Mouse (Mus musculus): ENCODE measurements at regions not wholly inside any gene's neighbourhood (a gene's known extent, or its start where the extent isn't known, plus 50 kb on each side); places are given as distances from the start of the nearest gene placed in this dataset.
A peak's percentile ranks its signal among the peaks of the same experiment; 100 is the strongest.

DNA sequence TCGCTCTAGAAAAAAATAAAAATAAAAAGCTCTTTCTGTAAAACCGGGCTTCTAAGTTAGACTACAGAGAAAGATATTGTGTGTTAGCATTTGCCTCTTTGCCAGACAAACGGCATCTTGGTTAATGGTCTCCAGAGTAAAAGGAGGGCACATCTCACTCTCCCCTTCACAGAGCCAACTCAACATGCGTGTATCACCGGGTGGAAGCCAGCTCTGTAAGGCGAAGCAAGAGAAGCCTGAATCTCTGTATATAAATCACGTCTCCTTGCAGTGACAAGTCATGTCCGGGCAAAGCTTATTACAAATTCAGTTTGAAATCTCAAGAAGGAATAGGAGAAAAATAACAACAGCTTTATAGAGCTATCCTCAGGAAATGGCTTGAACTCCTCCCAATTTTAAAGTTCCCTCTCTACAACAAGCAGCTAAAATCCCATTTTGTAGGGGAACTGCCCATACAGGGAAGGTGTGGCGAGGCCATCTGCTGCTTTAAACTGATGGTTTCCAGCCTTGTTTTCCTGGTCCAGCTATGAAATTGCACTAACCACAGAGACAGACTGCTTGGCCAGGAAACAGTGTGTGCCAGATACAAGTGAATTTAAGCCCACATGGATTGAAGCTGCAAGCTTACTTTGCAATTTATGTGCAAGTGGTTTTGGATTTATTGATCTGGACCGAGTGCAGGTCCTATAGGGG lies 291.7 kb upstream of the Noct start:
- no peak for DNase-seq
- intact Hi-C loops (cut with DNase I) = no loop called here

DNA sequence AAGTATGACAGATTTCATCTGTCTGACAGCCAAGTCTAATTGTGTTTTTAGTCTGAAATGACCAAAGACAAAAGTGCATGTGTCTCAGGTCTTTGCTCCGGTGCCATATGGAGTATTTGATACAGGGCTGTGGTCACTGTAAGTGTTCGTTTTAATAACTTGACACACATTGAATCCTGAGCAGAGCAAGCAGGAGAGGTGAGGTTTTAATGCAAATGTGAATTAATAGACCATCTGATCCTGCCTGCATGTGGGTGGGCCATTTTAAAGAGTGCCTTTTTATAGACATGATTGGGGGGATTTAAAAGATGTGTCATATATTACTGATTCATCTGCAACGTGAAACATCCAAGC lies 291.2 kb upstream of the Noct start:
- intact Hi-C loops (cut with DNase I) = no loop called here
- DNase-seq = no peak

DNA sequence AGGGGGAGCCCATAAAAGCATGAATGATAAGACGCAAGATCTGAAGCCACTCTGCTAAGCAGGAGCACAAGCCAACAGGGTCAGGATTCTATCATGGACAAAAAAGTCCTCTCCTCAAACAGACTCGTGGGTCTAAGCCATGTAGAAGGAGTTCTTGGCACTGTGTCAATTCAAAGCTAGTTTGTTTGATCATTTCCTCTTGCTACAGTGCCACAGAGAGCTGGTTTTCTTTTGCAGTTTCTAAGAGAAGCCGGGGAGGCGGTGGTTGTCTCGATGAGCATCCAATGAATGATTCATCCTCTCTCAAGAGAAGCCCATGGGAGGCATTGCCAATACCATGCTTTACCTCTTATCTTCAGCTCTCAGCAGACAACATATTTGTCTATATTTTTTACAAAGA lies 284.6 kb upstream of the Noct start:
- no peak for DNase-seq
- intact Hi-C loops (cut with DNase I) = no loop called here

DNA sequence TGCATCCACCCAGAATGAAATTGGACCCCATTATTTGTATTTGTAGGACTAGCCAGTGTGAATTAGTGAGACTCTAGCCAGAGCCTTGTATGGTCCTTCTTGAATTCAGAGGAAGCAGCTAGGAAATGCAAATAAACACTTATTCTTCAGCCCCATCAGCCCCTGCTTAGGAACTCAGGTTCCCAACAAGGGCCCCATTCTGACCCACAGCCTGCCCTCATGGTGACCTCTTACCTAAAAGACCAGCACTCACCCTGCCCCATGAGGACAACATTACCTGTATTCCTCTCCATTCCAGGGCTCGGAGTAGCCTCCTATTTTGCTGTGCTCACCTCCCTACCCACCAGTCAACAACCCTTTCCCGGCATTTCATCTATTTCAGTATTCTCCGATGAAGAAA lies 283.6 kb upstream of the Noct start:
- intact Hi-C loops (cut with DNase I) = no loop called here
- no peak for DNase-seq

DNA sequence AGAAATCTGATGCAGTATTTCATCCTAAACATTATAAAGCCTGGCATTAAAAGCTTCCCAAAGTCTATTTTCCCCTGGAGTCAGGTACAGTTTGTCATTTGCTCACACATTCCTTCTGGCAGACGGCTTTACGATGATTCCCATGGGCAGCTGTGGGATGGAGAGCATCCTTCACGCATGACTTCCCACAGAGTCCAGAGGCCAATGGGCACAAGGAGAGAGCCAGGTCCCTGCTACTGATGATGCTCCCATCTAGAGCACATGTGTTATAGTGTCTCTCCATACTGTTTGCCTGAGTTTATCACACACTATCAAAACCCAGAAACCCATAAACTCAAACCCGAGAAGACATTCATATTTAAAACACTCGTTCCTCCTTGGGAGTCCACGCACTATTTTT lies 270.8 kb upstream of the Noct start:
- no peak for DNase-seq

DNA sequence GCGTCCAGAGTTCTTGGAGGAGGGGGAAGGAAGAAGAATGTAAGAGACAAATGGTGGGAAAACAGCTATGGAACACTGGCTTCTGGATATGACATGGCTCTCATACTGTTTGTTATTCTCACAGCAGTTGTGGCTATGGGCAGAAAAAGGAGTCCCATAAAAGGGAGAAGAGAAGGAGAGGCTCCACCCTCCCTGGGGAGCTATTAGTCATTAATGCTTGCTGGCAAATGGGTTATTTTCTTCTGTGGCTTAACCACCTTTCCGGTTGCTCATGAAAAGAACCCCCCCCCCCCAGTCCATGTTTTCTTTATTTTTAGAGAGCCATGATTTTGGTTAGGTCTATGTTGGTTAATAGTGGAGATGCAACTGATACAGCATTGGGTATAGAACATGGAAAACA lies 253.9 kb upstream of the Noct start:
- no peak for DNase-seq
- intact Hi-C loops (cut with DNase I) = no loop called here

More for the DNA sequence above, 270.8 kb upstream of the Noct start:
- intact Hi-C loops (cut with DNase I) = no loop called here

DNA sequence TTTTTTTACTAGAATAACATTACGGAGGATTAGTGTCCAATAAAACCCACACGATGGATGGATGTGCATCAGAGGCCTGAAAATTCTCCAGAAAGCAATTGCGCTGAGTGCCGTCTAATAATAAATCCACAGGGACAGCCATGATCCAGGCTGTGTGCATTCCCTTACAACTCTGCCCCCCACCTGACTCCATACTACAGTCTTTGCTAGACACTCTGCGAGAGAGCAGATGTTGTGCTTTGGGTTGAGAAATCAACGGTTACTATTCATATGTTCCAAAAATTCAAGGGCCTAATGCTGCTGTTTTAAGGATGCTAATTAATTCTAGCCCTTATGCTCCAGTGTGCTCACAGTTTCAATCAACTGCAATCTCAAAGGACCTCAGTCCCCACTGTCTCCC lies 251.2 kb upstream of the Noct start:
- DNase-seq = no peak
- intact Hi-C loops (cut with DNase I) = no loop called here

DNA sequence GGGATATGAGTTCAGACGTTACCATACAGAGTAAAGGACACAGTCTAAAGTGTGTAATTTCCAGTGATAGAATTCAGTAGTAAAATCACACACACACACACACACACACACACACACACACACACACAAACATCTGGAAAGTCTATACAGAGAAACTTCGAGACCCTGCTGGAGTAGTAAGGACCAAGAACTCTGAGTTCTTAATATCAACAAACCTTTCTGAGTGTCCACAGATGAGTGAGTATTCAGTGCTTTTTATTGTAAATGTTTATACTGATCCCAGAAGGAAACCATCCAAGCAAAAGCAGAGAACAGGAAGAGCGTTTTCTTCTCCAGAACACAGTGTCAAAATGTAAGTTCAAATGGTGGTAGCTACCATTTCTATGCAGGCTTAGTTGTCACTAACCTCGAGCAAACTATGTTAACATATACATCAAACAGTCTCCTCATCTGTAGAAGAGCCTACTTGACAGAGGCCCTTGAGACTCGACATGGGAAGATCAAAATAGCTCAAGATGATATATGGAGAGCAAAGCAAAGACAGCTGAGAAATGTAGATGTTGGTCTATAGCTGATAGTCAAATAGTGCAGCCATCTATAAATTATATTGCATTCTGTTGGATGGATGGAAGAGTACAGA lies 248.0 kb upstream of the Noct start:
- no peak for DNase-seq
- intact Hi-C loops (cut with DNase I) = no loop called here

DNA sequence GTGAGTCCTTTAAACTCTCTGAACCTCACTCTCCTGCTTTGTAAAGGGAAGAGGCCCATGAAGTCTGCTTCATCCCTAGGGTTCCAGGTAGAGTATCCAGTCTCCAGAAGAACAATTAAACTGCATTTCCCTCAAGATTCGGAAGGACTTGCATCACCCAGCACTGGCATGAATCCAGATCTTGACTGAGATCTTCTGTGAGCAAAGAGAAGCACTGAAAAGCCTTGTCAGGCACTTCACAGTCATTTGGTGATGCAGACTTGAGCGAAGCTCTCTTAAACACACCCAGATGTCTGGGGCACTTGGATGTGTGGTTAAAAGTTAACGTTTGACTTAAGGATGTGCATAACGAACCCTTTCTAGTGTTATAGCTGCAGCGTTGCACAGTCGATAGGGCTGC lies 247.4 kb upstream of the Noct start:
- intact Hi-C loops (cut with DNase I) = no loop called here

DNA sequence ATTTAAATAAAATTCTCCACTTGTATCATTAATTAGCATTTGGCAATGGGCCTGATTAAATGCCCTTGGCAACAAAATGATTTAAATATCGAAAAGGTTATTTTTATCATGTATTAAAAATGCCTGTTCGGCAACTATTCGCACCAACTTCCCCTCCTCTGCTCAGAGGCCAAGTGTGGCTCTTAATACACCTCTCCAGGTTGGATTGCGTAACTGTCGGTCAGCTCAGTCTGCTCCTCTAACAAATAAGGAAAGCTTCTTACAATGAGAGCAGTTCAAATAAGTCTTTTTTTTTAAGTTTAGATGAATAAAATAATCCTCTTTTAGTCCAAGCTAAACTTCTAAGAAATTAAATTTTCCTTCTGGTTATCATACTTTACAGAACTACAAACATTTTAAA lies 245.6 kb upstream of the Noct start:
- no peak for DNase-seq
- intact Hi-C loops (cut with DNase I) = no loop called here

More for the DNA sequence above, 247.4 kb upstream of the Noct start:
- DNase-seq = no peak

DNA sequence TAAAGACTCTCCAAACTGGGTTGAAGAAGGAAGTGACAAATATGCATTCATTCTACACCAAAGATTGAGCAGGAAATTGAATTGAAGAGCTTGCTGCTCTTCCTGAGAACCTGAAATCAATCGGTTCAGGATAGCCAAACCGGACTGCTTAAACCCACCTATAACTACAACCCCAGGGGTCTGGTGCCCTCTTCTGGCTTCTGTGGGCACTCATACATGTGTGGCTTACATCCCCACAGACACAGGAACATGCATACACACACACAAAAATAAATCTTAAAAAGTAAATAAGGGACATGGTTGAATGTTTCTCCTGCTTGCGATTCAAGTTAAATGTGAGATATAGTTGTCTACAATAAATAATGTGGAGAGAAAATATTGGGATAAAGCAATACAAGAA lies 244.7 kb upstream of the Noct start:
- DNase-seq = no peak

DNA sequence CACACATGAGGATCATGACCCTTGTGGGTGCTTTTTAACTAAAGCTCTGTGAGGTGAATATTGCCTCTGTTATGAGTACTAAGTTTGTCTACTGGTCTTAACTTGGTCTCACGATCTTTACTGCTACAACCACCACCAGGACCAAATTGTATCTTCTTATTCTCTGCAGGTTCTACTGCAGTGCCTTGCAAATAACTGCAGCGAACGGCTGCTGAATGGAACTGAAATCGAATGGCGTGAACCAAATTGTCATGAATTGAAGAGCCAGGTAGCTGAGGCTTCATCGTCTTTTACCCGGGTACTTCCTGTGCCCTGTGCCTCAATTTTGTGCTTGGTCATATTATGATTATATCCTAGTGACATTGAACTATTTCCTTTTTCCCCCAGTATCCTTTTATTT lies 242.5 kb upstream of the Noct start:
- DNase-seq = no peak
- intact Hi-C loops (cut with DNase I) = no loop called here

More for the DNA sequence above, 244.7 kb upstream of the Noct start:
- intact Hi-C loops (cut with DNase I) = no loop called here

DNA sequence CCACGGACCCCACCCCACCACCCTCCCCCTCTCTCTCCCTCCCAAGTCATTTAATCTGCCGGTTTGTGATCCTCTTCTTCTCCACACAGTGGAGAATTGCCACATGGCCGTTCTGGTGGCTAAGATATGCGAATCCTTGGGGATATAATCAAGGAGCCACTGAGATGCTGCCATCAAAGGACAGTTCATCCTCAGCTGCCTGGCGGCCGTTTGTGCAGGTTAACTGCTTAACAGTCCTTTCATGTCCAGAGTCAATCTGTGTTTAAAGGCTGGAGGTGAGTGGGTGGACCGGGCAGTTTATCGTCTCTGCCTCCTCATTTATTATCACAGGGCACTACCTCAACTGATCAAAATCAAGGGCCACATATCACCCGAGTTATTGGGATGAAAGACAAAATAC lies 241.6 kb upstream of the Noct start:
- DNase-seq = no peak
- intact Hi-C loops (cut with DNase I) = no loop called here

DNA sequence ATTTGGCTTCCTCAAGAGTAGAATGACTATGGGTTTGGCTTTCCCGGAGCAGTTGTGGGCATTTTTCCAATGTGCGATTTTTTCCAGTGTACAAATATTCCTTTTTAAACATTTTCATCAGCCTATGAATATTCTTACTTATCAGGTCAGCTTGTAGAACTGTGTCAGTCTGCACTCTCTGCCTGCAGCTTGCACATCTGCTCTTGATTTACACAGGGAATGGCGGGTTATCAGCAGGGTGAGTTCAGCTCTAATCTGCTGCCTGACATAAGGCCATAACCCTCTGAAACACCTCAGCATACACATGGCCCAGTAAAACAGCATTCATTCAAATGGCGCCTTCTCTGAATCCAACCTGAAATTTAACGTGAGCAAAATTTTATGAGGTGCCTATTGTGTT lies 241.1 kb upstream of the Noct start:
- intact Hi-C loops (cut with DNase I) = no loop called here
- peak in 1 of 2 experiments; percentile 15 for DNase-seq

DNA sequence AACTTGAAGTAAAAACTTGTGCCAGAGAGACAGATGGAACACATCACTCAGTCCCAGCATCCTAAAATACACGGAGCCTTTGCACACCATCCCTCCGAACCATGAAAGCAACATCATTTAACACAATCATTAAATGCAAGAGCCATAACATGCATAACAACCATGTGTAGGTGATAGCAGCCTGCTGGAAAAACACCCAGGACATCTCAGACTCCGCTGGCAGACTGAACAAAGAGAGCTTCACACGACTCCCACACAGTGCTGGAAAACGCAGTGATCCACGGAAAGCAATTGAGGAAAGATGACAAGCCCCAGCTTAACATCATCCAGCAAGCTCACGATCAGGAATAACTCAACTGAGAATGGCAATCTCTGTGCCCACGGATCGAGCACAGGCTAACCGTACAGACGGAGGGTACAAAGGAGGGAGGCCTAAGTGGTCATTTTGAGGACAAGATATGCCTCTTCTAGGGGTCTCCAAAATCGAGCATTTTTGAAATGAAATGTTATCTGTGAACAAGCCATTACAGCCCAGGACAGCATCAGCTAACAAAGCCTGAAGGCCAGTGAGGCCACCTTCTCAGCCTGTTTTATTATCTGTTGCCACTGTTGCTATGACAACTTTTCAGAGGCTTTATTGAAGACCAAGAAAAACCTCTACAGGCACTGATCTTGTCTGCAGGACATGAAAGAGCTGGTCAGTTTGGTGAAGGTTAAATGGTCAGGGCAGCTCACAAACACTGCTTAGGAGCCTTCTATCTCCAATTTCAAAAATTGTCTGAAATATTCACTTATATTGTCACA lies 240.1 kb upstream of the Noct start:
- intact Hi-C loops (cut with DNase I) = no loop called here
- DNase-seq = peak in 1 of 2 experiments; percentile 2

DNA sequence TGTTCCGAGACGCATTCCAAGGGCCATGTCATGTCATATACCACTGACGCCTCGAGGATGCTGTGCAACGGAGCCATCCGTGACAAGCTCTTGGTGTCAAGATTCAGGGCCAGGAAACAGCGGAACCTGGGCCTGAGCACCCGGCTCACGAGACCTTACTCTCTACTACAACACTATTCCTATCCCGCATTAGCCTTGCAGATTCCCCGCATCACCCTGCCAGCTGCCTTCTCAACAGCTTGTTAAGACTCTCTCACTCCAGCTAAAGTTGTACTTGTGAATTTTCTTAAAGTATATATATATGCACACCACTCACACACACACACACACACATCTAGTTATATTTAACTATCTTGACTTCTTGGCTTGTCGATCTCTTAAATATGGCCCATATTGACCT lies 236.4 kb upstream of the Noct start:
- no peak for DNase-seq
- intact Hi-C loops (cut with DNase I) = no loop called here

DNA sequence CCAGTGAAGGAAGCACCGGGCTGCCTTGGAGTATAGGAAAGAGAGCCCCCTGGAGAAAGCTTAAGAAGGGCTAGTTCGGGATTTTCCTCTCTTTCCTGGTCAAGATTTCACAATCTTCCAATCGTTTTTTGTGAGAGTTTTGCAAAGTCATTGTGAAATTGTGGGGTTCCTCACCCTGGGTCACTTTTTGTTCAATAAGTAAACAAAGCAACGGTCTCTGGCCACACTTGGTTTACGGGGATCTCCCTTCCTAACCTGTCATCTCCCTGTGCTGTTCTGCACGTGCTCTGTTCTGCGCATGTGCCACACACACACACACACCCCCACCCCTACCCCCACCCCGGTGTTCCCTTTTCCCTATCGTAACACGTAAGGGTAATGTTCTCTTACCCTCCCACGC lies 233.4 kb upstream of the Noct start:
- no peak for DNase-seq
- intact Hi-C loops (cut with DNase I) = no loop called here

DNA sequence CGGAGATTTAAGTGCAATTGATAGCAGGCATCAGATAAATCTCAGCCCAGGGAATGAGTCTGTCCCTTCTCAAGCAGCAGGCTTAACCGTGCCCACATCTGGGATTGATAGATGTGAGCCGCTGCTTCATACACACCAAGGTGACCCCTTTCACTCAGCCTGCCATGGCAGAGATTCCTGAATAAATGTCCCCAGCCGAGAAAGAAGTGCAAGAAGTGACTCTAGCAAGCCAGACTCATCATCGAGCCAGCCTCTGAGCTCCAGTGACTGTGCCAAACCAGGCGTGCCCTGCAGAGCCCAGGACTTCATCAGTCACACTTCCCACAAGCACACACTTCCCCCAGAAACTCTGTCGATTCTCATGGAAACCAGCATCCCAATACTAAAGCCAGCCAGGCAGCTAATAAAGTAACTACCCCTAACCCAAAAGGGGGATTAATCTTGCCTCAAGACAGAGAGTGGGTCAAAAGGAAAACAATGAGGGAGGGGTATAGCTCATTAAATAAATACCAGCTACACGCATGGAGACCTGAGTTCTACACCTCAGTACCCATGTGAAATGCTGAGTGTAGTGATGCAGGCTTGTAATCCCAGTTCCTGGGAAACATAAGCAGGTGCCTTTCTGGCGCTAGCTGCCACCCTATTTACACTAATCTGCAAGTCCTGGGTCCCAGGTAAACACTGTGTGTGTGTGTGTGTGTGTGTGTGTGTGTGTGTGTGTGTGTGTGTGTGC lies 231.5 kb upstream of the Noct start:
- intact Hi-C loops (cut with DNase I) = no loop called here
- DNase-seq = no peak

DNA sequence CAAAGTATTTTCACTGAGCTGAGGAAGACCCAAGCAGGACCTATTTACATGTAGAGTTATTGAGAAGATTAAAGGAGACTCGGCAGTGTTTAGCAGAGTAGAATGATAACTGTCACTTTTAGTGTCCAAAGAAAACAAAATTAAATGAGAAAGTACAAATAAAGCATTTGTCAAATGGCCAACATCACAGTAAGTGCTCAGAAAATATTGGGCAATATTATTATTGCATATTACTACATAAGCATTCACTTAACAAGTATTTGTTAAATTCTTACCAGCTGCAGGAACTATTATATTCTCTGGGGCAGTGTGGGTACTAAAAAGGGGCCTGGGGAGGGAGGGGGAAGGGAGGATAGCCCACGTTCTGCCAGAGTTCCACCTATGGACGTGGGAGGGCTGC lies 224.5 kb upstream of the Noct start:
- intact Hi-C loops (cut with DNase I) = no loop called here
- DNase-seq = no peak

DNA sequence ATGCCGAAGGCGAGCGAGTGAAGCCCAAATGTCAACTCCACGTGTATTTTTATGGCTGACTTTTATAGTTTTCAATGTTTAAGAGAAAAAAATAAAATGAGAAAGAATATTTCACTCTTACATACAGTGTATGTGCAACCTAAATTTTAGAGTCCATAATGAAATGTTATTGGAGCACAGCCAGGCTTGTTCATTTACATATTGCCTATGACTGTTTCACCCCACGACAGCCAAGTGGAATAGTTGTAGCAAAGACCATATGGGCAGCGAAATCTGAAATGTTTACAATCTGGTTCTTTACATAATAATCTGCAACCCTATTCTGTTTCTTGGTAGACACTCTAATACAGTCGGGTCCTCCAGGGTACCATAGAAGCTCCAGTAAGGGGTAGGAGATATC lies 223.3 kb upstream of the Noct start:
- intact Hi-C loops (cut with DNase I) = no loop called here
- DNase-seq = no peak

DNA sequence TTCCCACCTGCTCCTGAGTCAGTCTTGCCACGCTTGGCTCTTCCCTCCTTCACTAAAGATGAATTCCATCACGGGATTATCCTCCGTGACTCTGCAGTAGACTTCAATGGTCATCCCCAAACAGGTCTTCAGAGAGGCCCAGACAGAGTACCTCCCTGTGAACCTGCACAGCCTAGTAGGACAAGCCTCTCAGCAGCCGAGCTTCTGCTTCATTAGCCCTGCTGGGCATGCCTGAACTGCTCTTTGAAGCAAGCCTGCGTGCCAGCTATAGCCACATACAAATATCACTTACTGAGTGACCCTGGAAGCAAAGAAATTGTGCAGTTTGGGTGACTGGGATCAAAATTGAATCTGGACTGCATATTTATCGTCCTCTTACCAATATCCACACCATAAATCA lies 221.6 kb upstream of the Noct start:
- intact Hi-C loops (cut with DNase I) = no loop called here
- DNase-seq = no peak
